Mouse (Mus musculus) testis, adult 2 months (tissue): ENCODE measurements around the gene Fto. TPM values are rescaled to one million over a fixed set of nuclear protein-coding genes. Genes with fewer than 3 reads are reported as not detected.

Experiments
- H3K27ac ChIP-seq: fragments of 200-500 bp; 2 replicates; pipeline ENCODE4 v1.5.1; 2012; ENCODE audit warnings: low read depth, low read length; ENCODE audit not compliant: control insufficient read depth, insufficient read depth
- H3K27me3 ChIP-seq: fragments of 200-500 bp; 2 replicates; pipeline ENCODE4 v1.6.1; 2012; ENCODE audit warnings: mild to moderate bottlenecking, low read length, moderate library complexity; ENCODE audit not compliant: control insufficient read depth, insufficient read depth
- H3K36me3 ChIP-seq: fragments of 200-500 bp; 2 replicates; pipeline ENCODE4 v1.6.1; 2012; ENCODE audit warnings: mild to moderate bottlenecking, low read length; ENCODE audit not compliant: control insufficient read depth, insufficient read depth
- H3K4me1 ChIP-seq: fragments of 200-500 bp; 2 replicates; pipeline ENCODE4 v1.6.1; 2012; ENCODE audit warnings: low read length; ENCODE audit not compliant: control insufficient read depth, insufficient read depth
- H3K4me3 ChIP-seq: fragments of 200-500 bp; 2 replicates; pipeline ENCODE4 v1.5.1; 2012; ENCODE audit warnings: low read depth, mild to moderate bottlenecking, low read length, moderate library complexity, mixed read lengths; ENCODE audit not compliant: control insufficient read depth
- CTCF ChIP-seq: fragments of 200-500 bp; IDR thresholded peaks from 2 replicates; pipeline ENCODE4 v1.5.1; 2012; ENCODE audit warnings: low read depth, mild to moderate bottlenecking, inconsistent platforms, low read length, moderate library complexity; ENCODE audit not compliant: control insufficient read depth, insufficient read depth, insufficient replicate concordance
- POLR2A ChIP-seq: fragments of 200-500 bp; IDR thresholded peaks from 2 replicates; pipeline ENCODE4 v1.6.1; 2012; ENCODE audit warnings: low read depth, mild to moderate bottlenecking, inconsistent platforms, low read length, moderate library complexity; ENCODE audit not compliant: control insufficient read depth
- polyA plus RNA-seq: library from polyadenylated mRNA; depleted of rRNA; stranded (reverse); fragments of >200 nt; gene quantifications from 2 replicates; pipeline ENCODE4 v1.2.3, GENCODE M21; 2012

The Fto gene
- polyA plus RNA-seq, 1 experiment, result 56.4 TPM

DNA sequence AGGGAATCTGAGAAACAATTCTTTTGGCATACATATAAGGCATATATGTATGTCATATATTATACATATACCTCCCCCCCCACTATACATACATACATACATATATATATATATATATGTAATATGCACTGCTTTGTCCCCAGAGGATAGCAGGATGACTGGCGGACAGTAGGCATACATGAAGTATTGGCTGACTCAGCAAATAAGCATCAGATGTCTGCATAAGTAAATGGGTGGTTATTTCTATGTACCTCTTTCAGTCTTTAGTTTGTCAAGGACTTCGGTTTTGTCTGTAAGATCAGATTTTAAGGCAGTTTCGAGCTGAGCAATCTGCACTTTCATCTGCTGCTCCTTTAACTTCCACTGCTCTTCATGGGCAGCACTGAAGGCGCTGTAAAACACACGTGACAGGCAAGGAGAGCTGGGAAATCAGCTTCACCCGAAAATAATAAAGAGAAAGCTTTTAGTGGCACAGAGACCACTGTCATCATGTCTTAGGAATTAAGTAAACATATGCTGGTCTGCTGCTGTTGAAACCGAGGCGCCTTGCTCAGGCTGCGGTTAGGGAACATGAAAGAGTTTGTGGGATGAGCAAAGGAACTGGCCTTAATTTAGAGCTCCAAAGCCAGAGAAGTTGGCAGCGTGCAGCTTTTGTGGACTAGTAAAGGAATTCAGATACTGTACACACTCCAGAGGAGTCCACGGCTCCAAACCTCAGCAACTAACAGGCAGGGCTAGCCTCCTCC is 32.7 kb upstream of the Fto start:
- Histone ChIP-seq H3K36me3 (no peaks in the 10 kb centered on the region), H3K4me3 (no peak overlapping the region), H3K27ac (no peak overlapping the region), H3K4me1 (no peaks in the 10 kb centered on the region), H3K27me3 (no peaks in the 10 kb centered on the region)
- TF ChIP-seq CTCF, result no peak
- TF ChIP-seq POLR2A, result no peak

DNA sequence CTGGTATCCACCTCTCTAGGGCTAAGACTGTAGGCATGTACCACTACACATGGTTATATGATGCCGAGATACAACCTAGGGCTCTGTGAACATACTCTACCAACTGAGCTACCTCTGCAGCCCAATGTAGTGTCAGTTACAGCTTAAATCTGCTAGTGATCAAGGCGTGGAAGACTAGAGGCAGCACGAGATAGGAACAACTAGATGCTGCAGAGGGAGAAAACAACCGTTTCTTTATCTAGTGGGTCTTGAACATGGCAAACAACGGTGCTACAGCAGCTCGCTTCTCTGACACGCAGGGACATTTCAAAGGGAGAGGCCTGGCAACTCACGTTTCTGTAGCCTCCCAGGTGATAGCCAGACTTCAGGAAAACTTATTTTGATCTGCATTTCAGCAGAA is 31.8 kb upstream of the Fto start:
- Histone ChIP-seq H3K4me1 (no peaks in the 10 kb centered on the region), H3K27ac (no peak overlapping the region), H3K27me3 (no peaks in the 10 kb centered on the region), H3K36me3 (no peaks in the 10 kb centered on the region), H3K4me3 (no peak overlapping the region)
- TF ChIP-seq CTCF, result no peak
- TF ChIP-seq POLR2A, result no peak

DNA sequence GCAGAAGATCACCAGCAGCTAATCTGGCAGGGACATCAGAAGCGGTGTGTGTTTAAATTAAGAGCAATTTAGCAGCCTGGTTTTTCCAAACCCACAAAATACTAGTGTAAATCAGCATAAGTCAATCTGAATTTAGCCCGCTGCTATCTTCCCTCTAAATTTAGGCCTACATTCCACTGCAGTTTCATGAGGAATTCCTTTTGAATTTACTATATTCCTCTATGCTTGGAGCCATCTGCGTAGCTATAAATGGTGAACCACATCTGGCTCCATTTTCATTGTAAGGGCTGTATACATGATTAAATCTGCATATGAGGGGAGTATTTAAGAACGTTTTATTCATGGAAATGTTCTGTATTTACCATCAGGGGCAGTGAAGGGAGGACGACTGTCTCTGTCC is 30.7 kb upstream of the Fto start:
- Histone ChIP-seq H3K4me3 (no peak overlapping the region), H3K27me3 (no peaks in the 10 kb centered on the region), H3K4me1 (no peaks in the 10 kb centered on the region), H3K36me3 (no peaks in the 10 kb centered on the region), H3K27ac (no peak overlapping the region)
- TF ChIP-seq POLR2A (no peak), CTCF (no peak)

- Histone ChIP-seq H3K4me1 (no peaks in the 10 kb centered on the region), H3K27ac (no peak overlapping the region), H3K36me3 (no peaks in the 10 kb centered on the region), H3K4me3 (no peak overlapping the region), H3K27me3 (no peaks in the 10 kb centered on the region)
- TF ChIP-seq CTCF (no peak), POLR2A (no peak)
Observed at GRCm38 (mm10) chr8:91283815-91284214, 29.5 kb upstream of the Fto start.

DNA sequence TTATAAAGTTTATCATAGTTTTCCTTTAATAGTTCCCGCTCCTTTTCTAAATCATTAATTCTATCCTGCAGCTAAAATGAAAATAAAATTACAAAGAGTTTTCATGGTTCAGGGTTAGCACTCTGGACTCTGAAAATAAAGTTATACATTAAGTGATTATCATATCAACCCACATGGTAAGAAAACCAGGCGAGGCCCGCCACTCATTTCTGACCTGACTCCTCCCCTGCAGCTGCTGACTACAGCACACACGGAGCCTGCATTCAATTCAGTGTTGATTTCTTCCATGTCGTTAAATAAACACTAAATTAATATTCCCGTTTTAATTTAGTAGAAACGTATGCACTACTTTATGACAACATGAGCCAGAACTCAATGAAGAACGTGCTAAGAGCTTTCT is 27.1 kb upstream of the Fto start:
- Histone ChIP-seq H3K27ac (no peak overlapping the region), H3K4me1 (no peaks in the 10 kb centered on the region), H3K36me3 (no peaks in the 10 kb centered on the region), H3K4me3 (no peak overlapping the region), H3K27me3 (no peaks in the 10 kb centered on the region)
- TF ChIP-seq CTCF, result no peak
- no peak for TF ChIP-seq POLR2A

DNA sequence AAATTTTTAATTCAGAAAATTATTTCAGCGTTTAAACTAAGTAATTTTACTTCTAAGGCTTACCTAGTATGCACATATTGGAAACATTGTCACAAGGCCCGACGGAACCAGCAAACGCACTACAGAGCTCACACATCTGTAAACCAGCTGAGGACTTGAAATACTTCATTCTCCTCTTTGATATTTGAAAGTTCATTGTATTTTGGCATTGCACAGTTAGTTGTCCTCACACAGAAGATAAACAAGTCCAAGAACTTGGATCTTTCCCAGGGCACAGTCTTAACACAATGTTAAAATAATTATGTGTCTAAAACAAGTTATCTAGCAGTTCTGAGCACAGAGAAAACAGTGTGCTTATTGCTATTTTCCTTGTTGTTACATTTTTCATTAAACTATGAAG is 22.7 kb upstream of the Fto start:
- Histone ChIP-seq H3K27ac (no peak overlapping the region), H3K27me3 (no peaks in the 10 kb centered on the region), H3K4me3 (no peak overlapping the region), H3K4me1 (no peaks in the 10 kb centered on the region), H3K36me3 (no peaks in the 10 kb centered on the region)
- no peak for TF ChIP-seq CTCF
- no peak for TF ChIP-seq POLR2A

DNA sequence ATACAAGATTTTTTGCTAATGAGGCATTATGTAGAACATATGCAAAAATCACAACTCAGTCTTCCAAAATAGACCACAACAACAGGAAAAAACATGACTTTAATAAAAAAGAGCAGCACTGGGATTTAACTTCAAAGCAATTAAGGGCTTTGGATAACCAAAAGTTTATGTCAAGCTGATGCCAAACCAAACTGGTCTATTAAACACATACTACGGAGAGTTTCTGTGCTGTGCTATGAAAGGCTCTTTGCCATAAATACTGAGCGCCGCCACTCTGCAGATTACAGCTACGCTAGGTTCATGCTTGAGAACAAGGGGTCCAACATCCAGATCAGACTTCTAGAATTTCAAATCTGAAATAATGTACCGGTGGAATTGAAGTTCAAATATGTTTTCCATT is 17.5 kb upstream of the Fto start:
- Histone ChIP-seq H3K4me1 (no peaks in the 10 kb centered on the region), H3K27me3 (no peaks in the 10 kb centered on the region), H3K4me3 (no peak overlapping the region), H3K27ac (no peak overlapping the region), H3K36me3 (no peaks in the 10 kb centered on the region; the same call in 1 of the 2 replicates)
- TF ChIP-seq POLR2A (no peak), CTCF (no peak)

GRCm38 (mm10) chr8:91298672-91299071 is 14.7 kb upstream of the Fto start:
- Histone ChIP-seq H3K36me3 (no peaks in the 10 kb centered on the region; the same call in 1 of the 2 replicates), H3K4me3 (no peak overlapping the region), H3K27me3 (no peaks in the 10 kb centered on the region), H3K27ac (no peak overlapping the region), H3K4me1 (no peaks in the 10 kb centered on the region)
- no peak for TF ChIP-seq POLR2A
- TF ChIP-seq CTCF, result no peak
